In the genomic region with DNA sequence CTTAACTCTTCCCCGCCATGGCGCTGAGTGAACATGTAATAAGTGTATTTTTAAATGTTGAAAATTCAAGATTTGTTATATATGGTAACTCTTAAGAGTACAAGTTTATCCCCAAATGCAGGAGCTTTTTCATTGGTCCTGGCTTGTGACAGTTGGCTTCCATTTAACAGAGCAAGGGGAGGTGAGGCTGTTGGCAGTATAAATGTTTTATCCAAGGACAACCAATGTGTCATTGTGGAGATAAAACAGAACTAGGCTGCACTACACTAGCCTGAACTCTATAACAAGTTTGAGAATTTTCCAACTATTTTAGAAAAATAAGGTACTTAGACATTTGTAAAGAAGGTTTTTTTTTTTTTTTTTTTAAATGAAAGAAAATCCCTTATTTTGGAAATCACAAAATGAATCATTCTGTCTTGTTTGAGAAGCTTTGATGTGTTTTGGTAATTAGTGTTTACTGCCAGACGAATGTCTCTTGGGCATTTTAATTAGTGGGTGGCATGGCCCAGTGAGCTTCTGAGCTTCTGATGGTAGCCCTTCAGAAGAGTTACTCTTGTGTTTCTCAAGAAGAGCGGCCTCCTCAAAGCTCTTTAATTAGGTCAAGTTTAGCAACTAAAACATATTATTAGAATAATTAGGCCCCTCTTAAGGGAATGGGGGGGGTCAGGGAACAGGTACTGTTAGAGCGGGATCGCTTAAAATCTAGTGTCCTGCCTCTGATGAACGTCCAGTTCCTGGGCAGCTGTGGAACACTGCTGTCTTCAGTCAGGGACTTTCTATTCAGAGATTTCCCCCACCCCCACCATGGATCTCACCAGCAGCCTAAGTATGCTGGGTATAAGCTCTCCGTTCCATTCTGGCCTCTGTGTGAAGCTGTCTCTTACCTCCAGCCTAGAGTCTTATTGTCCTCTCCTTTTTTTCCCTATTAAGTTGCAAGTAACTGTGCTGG, we compare ENCODE assay signal across 18 mouse cellular contexts.
A peak's percentile ranks its signal among the peaks of the same experiment; 100 is the strongest.
DNase-seq lines count a peak whose midpoint lies in the region; ATAC-seq and TF ChIP-seq lines count a peak whose summit lies in the region.
"Had no signal": no experiment of that assay in that cellular context is flagged by ENCODE, and none has a peak within 500 bp of the region (broad histone marks: within the 10 kb centered on the region; RNA-seq: fewer than 3 reads in every experiment).

No protein-coding gene starts in this region.

- no peak for TF ChIP-seq CTCF in olfactory bulb, adult 2 months (IDR thresholded peaks at IDR 0.05; ENCODE audit: insufficient read depth, low read depth, low read length)

- H3K4me3 ChIP-seq in kidney, embryonic 16.5 days (ENCODE audit: low read length), result no peak overlapping the region
- H3K4me3 ChIP-seq in kidney, embryonic 14.5 days (ENCODE audit: low read length), result no peak overlapping the region
- no peak overlapping the region for H3K4me3 ChIP-seq in olfactory bulb, adult 2 months (ENCODE audit: insufficient read depth, low read depth, low read length)
- H3K4me3 ChIP-seq: embryonic facial prominence, embryonic 12.5 days; forebrain, embryonic 13.5 days; liver, embryonic 13.5 days; midbrain, embryonic 12.5 days had no signal

- no peak overlapping the region for H3K9ac ChIP-seq in kidney, embryonic 16.5 days (replicated peaks; ENCODE audit: low read length)
- H3K9ac ChIP-seq in kidney, embryonic 14.5 days (ENCODE audit: low read depth, low read length), result no peak overlapping the region
- H3K9ac ChIP-seq: embryonic facial prominence, embryonic 12.5 days; forebrain, embryonic 13.5 days; liver, embryonic 13.5 days; midbrain, embryonic 12.5 days had no signal

- no peaks in the 10 kb centered on the region for H3K27me3 ChIP-seq in kidney, embryonic 16.5 days (ENCODE audit: insufficient read depth, low read length)
- H3K27me3 ChIP-seq in kidney, embryonic 14.5 days (ENCODE audit: control insufficient read depth, insufficient read depth, low read length), result no peaks in the 10 kb centered on the region
- H3K27me3 ChIP-seq: embryonic facial prominence, embryonic 12.5 days; liver, embryonic 13.5 days; midbrain, embryonic 12.5 days had no signal

- peak overlapping the region; percentile 72 for H3K27ac ChIP-seq in kidney, embryonic 16.5 days (ENCODE audit: low read length)
- no peak overlapping the region for H3K27ac ChIP-seq in kidney, embryonic 14.5 days (ENCODE audit: low read depth, low read length)
- peak overlapping the region; percentile 21; the same call in 1 of the 2 replicates for H3K27ac ChIP-seq in olfactory bulb, adult 2 months (ENCODE audit: insufficient read depth, low read depth, low read length)
- H3K27ac ChIP-seq: forebrain, embryonic 13.5 days; midbrain, embryonic 12.5 days had no signal

- no peaks in the 10 kb centered on the region for H3K36me3 ChIP-seq in kidney, embryonic 16.5 days (ENCODE audit: insufficient read depth, low read length)
- no peaks in the 10 kb centered on the region for H3K36me3 ChIP-seq in kidney, embryonic 14.5 days (ENCODE audit: control insufficient read depth, insufficient read depth, low read length)
- H3K36me3 ChIP-seq: embryonic facial prominence, embryonic 12.5 days; liver, embryonic 13.5 days had no signal

- DNase-seq in heart, adult 11 months, result peak; percentile 86
- no peak for DNase-seq in heart, adult 8-10 months (ENCODE audit: low spot score)
- DNase-seq in brain, adult 2 months (ENCODE audit: low read depth, low spot score), result peak; percentile 37
- no peak for DNase-seq in embryo, embryonic 9.5 days (ENCODE audit: extremely low spot score)
- no peak for DNase-seq in thymus, postnatal 25 days
- DNase-seq: B cell, adult 2 months; cerebellum, adult 9-11 months; gastrocnemius, postnatal 36 days; liver, embryonic 13.5 days; right cerebral cortex, adult 18-20 months had no signal

- no peak for ATAC-seq in kidney, embryonic 16.5 days (ENCODE audit: low FRiP score, low TSS enrichment)
- ATAC-seq in kidney, embryonic 14.5 days (ENCODE audit: low FRiP score, low TSS enrichment), result no peak
- ATAC-seq: forebrain, embryonic 13.5 days; hindbrain, embryonic 16.5 days had no signal

- no peak overlapping the region for H3K4me2 ChIP-seq in kidney, embryonic 16.5 days (replicated peaks; ENCODE audit: low read depth, low read length)
- no peak overlapping the region for H3K4me2 ChIP-seq in kidney, embryonic 14.5 days (replicated peaks; ENCODE audit: low read depth, low read length)
- H3K4me2 ChIP-seq: embryonic facial prominence, embryonic 12.5 days; forebrain, embryonic 13.5 days; liver, embryonic 13.5 days; midbrain, embryonic 12.5 days had no signal

- no peak for TF ChIP-seq POLR2A in olfactory bulb, adult 2 months (IDR thresholded peaks at IDR 0.05; ENCODE audit: insufficient read depth, low read depth, low read length)

- H3K4me1 ChIP-seq in kidney, embryonic 16.5 days (ENCODE audit: insufficient read depth, low read length), result peaks cover 45% of the 10 kb centered on the region
- peaks cover 20% of the 10 kb centered on the region for H3K4me1 ChIP-seq in kidney, embryonic 14.5 days (ENCODE audit: control insufficient read depth, insufficient read depth, low read length)
- H3K4me1 ChIP-seq in olfactory bulb, adult 2 months (ENCODE audit: control insufficient read depth, insufficient read depth, low read length), result peaks cover 14% of the 10 kb centered on the region

- H3K9me3 ChIP-seq in kidney, embryonic 16.5 days (ENCODE audit: low read length), result no peaks in the 10 kb centered on the region
- no peaks in the 10 kb centered on the region for H3K9me3 ChIP-seq in kidney, embryonic 14.5 days (ENCODE audit: control insufficient read depth, low read length)
- H3K9me3 ChIP-seq: embryonic facial prominence, embryonic 12.5 days; forebrain, embryonic 13.5 days; G1E; liver, embryonic 13.5 days; midbrain, embryonic 12.5 days had no signal

- WGBS in kidney, embryonic 16.5 days, result 74% methylated on average over 8 of the region's 8 CpGs
- 72% methylated on average over 8 of the region's 8 CpGs for WGBS in kidney, embryonic 14.5 days
- 25% methylated on average over 8 of the region's 8 CpGs for WGBS in olfactory bulb, adult 2 months

Comparison
In these comparisons a context has a peak if more than half of its experiments do, and no peak if none do; other contexts are left out.
1. DNase-seq: peak in heart, adult 11 months (single experiment) and brain, adult 2 months (single experiment); none in heart, adult 8-10 months (single experiment), embryo, embryonic 9.5 days (single experiment) and thymus, postnatal 25 days (single experiment).